Mouse (Mus musculus): ENCODE measurements at regions not wholly inside any gene's neighbourhood (a gene's known extent, or its start where the extent isn't known, plus 50 kb on each side); places are given as distances from the start of the nearest gene placed in this dataset.

- no peak for TF ChIP-seq ZNF384 (IDR thresholded peaks at IDR 0.05; ENCODE audit: low read depth, low read length)
- TF ChIP-seq ZC3H11A (IDR thresholded peaks at IDR 0.05; ENCODE audit: borderline replicate concordance, low read depth, low read length) = no peak
- TF ChIP-seq CHD2 (IDR thresholded peaks at IDR 0.05; ENCODE audit: low read depth, low read length) = no peak
- no peak for TF ChIP-seq HCFC1 (IDR thresholded peaks at IDR 0.05; ENCODE audit: borderline replicate concordance, insufficient read depth, low read length)
- no peak for TF ChIP-seq MAFK (IDR thresholded peaks at IDR 0.05; ENCODE audit: insufficient read depth, low read depth, low read length)
Measured at GRCm38 (mm10) chr1:123065175-123065574, 980.2 kb downstream of the Dpp10 start.

All from ES-E14 (cell line).